Mouse (Mus musculus) v-Abl transformed pro-B cells (cell line): ENCODE data around the gene Ugt2b5.
"Not testable (repeated sequence)": the region's sequence is repeated elsewhere in the genome, so short reads cannot be mapped to it uniquely, and the experiment has no call there.

Experiments used
- in situ Hi-C, 2 experiments: fragments of 400-800 bp; cut with MboI; formaldehyde crosslinking; loops; one replicate each; pipeline ENCODE4 v1.15.1; 2025; ENCODE audit not compliant: unreplicated experiment in 2 of 2

Gene Ugt2b5

GRCm38 (mm10) chr5:87140196-87140595 lies at the start of gene Ugt2b5:
Ugt2b5 (minus strand) TSS chr5:87140318.
- in situ Hi-C loops: not testable (repeated sequence)

- in situ Hi-C loops: not testable (repeated sequence)
Observed at GRCm38 (mm10) chr5:87175780-87176179, 35.7 kb upstream of the Ugt2b5 start.

GRCm38 (mm10) chr5:87174671-87175070 lies 34.6 kb upstream of the Ugt2b5 start:
- in situ Hi-C loops: no loop called here

- in situ Hi-C loops: no loop called here
Observed at GRCm38 (mm10) chr5:87147741-87148454, 7.8 kb upstream of the Ugt2b5 start.

- in situ Hi-C loops: no loop called here
Observed at GRCm38 (mm10) chr5:87142865-87143456, 2.8 kb upstream of the Ugt2b5 start.

GRCm38 (mm10) chr5:87103697-87104096 lies 36.4 kb downstream of the Ugt2b5 start:
- in situ Hi-C loops: not testable (repeated sequence)

- in situ Hi-C loops: no loop called here
Observed at GRCm38 (mm10) chr5:87092346-87093027, 47.6 kb downstream of the Ugt2b5 start, which contains the start of gene Ugt2b36. Ugt2b36 (minus strand) TSS chr5:87092555.

- in situ Hi-C loops: no loop called here
Observed at GRCm38 (mm10) chr5:87091111-87091510, 49.0 kb downstream of the Ugt2b5 start.

GRCm38 (mm10) chr5:87089264-87089663 lies 50.9 kb downstream of the Ugt2b5 start:
- in situ Hi-C loops: no loop called here

- in situ Hi-C loops: no loop called here
Observed at GRCm38 (mm10) chr5:87086269-87086668, 53.8 kb downstream of the Ugt2b5 start.
